Mouse (Mus musculus) limb, embryonic 10.5 days (tissue): ENCODE data around the gene Cpd. TPM values are rescaled to one million over a fixed set of nuclear protein-coding genes. Genes with fewer than 3 reads are reported as not detected.

Experiments used
- DNase-seq: peaks from one replicate; pipeline ENCODE4 v3.0.0-alpha.2; 2017; ENCODE audit warnings: low spot score
- H3K27ac ChIP-seq: fragments of 300-500 bp; sonication (generic); 2 replicates; pipeline ENCODE4 v1.5.1; 2016; ENCODE audit warnings: mild to moderate bottlenecking
- H3K27me3 ChIP-seq: fragments of 300-500 bp; sonication (generic); 2 replicates; pipeline ENCODE4 v1.6.1; 2016; ENCODE audit warnings: low read depth, mild to moderate bottlenecking; ENCODE audit not compliant: poor library complexity, severe bottlenecking
- H3K36me3 ChIP-seq: fragments of 300-500 bp; sonication (generic); 2 replicates; pipeline ENCODE4 v1.6.1; 2016; ENCODE audit warnings: mild to moderate bottlenecking, moderate library complexity
- H3K4me1 ChIP-seq: fragments of 300-500 bp; sonication (generic); 2 replicates; pipeline ENCODE4 v1.6.1; 2016
- H3K4me3 ChIP-seq: fragments of 300-500 bp; sonication (generic); 2 replicates; pipeline ENCODE4 v1.5.1; 2016; ENCODE audit warnings: mild to moderate bottlenecking, moderate library complexity
- H3K9me3 ChIP-seq: fragments of 300-500 bp; sonication (generic); replicated peaks from 2 replicates; pipeline ENCODE4 v1.6.1; 2016; ENCODE audit warnings: mild to moderate bottlenecking
- WGBS: fragments of 180-500 bp; shearing (Covaris S2); methylation state at CpG from one replicate; pipeline ENCODE4 v1.1.7; 2016; 5-methylcytosine and 5-hydroxymethylcytosine counted together
- polyA plus RNA-seq: library from polyadenylated mRNA; unstranded; fragments of >200 nt; fragmentation: Nextera tagmentation; extraction: Ambion mirVana; gene quantifications from 2 replicates; pipeline ENCODE4 v1.2.1, GENCODE M21; 2016

Cpd gene
- polyA plus RNA-seq, 1 experiment from 2014 or later, result 9.2 TPM

- H3K4me3 ChIP-seq, result no peak overlapping the region
- no peak overlapping the region for H3K27ac ChIP-seq
- no peaks in the 10 kb centered on the region for H3K27me3 ChIP-seq
- no peaks in the 10 kb centered on the region for H3K9me3 ChIP-seq
- H3K4me1 ChIP-seq, result no peaks in the 10 kb centered on the region
- H3K36me3 ChIP-seq, result peaks cover 15% of the 10 kb centered on the region
- DNase-seq, result no peak
- 89% methylated on average over 6 of the region's 6 CpGs for WGBS
Measured at GRCm38 (mm10) chr11:76836317-76836716, 10.5 kb downstream of the Cpd start.

- H3K27me3 ChIP-seq, result no peaks in the 10 kb centered on the region
- WGBS, result 84% methylated on average over 5 of the region's 5 CpGs
- H3K36me3 ChIP-seq, result peaks cover 15% of the 10 kb centered on the region
- no peak overlapping the region for H3K27ac ChIP-seq
- H3K4me1 ChIP-seq, result no peaks in the 10 kb centered on the region
- no peak for DNase-seq
- no peak overlapping the region for H3K4me3 ChIP-seq
- no peaks in the 10 kb centered on the region for H3K9me3 ChIP-seq
Measured at GRCm38 (mm10) chr11:76835868-76836267, 10.9 kb downstream of the Cpd start.

GRCm38 (mm10) chr11:76834665-76835064, 12.2 kb downstream of the Cpd start:
- Histone ChIP-seq H3K27me3 (no peaks in the 10 kb centered on the region), H3K9me3 (no peaks in the 10 kb centered on the region), H3K4me1 (no peaks in the 10 kb centered on the region), H3K4me3 (no peak overlapping the region), H3K36me3 (peaks cover 13% of the 10 kb centered on the region), H3K27ac (no peak overlapping the region)
- 92% methylated on average over 1 of the region's 1 CpGs for WGBS
- DNase-seq, result no peak

GRCm38 (mm10) chr11:76824885-76825265, 21.9 kb downstream of the Cpd start:
- Histone ChIP-seq H3K27ac (no peak overlapping the region), H3K27me3 (no peaks in the 10 kb centered on the region), H3K9me3 (no peaks in the 10 kb centered on the region), H3K4me3 (no peak overlapping the region), H3K4me1 (peaks cover 24% of the 10 kb centered on the region), H3K36me3 (no peaks in the 10 kb centered on the region)
- DNase-seq, result no peak
- WGBS, result 88% methylated on average over 9 of the region's 9 CpGs

- no peaks in the 10 kb centered on the region for H3K9me3 ChIP-seq
- no peak for DNase-seq
- H3K4me1 ChIP-seq, result peaks cover 27% of the 10 kb centered on the region
- H3K36me3 ChIP-seq, result no peaks in the 10 kb centered on the region
- H3K27ac ChIP-seq, result no peak overlapping the region
- no peaks in the 10 kb centered on the region for H3K27me3 ChIP-seq
- 86% methylated on average over 7 of the region's 7 CpGs for WGBS
- no peak overlapping the region for H3K4me3 ChIP-seq
Measured at GRCm38 (mm10) chr11:76824238-76824884, 22.5 kb downstream of the Cpd start.

GRCm38 (mm10) chr11:76823641-76824040, 23.2 kb downstream of the Cpd start:
- Histone ChIP-seq H3K9me3 (no peaks in the 10 kb centered on the region), H3K27me3 (no peaks in the 10 kb centered on the region), H3K27ac (no peak overlapping the region), H3K4me3 (no peak overlapping the region), H3K36me3 (no peaks in the 10 kb centered on the region), H3K4me1 (peaks cover 27% of the 10 kb centered on the region)
- DNase-seq, result no peak
- 92% methylated on average over 3 of the region's 3 CpGs for WGBS

GRCm38 (mm10) chr11:76821353-76821752, 25.5 kb downstream of the Cpd start:
- H3K4me1 ChIP-seq, result peaks cover 16% of the 10 kb centered on the region
- no peaks in the 10 kb centered on the region for H3K36me3 ChIP-seq
- WGBS, result 88% methylated on average over 3 of the region's 3 CpGs
- H3K4me3 ChIP-seq, result no peak overlapping the region
- H3K27me3 ChIP-seq, result no peaks in the 10 kb centered on the region
- DNase-seq, result no peak
- no peak overlapping the region for H3K27ac ChIP-seq
- H3K9me3 ChIP-seq, result no peaks in the 10 kb centered on the region

- Histone ChIP-seq H3K4me3 (no peak overlapping the region), H3K4me1 (peaks cover 4% of the 10 kb centered on the region; the same call in 1 of the 2 replicates), H3K27me3 (no peaks in the 10 kb centered on the region), H3K9me3 (no peaks in the 10 kb centered on the region), H3K27ac (no peak overlapping the region), H3K36me3 (peaks cover 9% of the 10 kb centered on the region)
- WGBS, result 87% methylated on average over 3 of the region's 3 CpGs
- no peak for DNase-seq
Measured at GRCm38 (mm10) chr11:76817664-76818063, 29.2 kb downstream of the Cpd start.

- H3K27ac ChIP-seq, result no peak overlapping the region
- no peak for DNase-seq
- WGBS, result 88% methylated on average over 9 of the region's 9 CpGs
- H3K4me3 ChIP-seq, result no peak overlapping the region
- H3K4me1 ChIP-seq, result no peaks in the 10 kb centered on the region
- no peaks in the 10 kb centered on the region for H3K9me3 ChIP-seq
- H3K36me3 ChIP-seq, result peaks cover 45% of the 10 kb centered on the region
- H3K27me3 ChIP-seq, result no peaks in the 10 kb centered on the region
Measured at GRCm38 (mm10) chr11:76810706-76811495, 35.9 kb downstream of the Cpd start.

- DNase-seq, result no peak
- WGBS, result 73% methylated on average over 3 of the region's 3 CpGs
- no peaks in the 10 kb centered on the region for H3K9me3 ChIP-seq
- no peak overlapping the region for H3K4me3 ChIP-seq
- no peak overlapping the region for H3K27ac ChIP-seq
- H3K27me3 ChIP-seq, result no peaks in the 10 kb centered on the region
- H3K36me3 ChIP-seq, result peaks cover 56% of the 10 kb centered on the region
- no peaks in the 10 kb centered on the region for H3K4me1 ChIP-seq
Measured at GRCm38 (mm10) chr11:76809450-76809849, 37.4 kb downstream of the Cpd start.

- DNase-seq, result no peak
- H3K4me1 ChIP-seq, result no peaks in the 10 kb centered on the region
- H3K36me3 ChIP-seq, result peaks cover 57% of the 10 kb centered on the region
- no peaks in the 10 kb centered on the region for H3K9me3 ChIP-seq
- no peak overlapping the region for H3K4me3 ChIP-seq
- no peak overlapping the region for H3K27ac ChIP-seq
- WGBS, result 94% methylated on average over 7 of the region's 7 CpGs
- H3K27me3 ChIP-seq, result no peaks in the 10 kb centered on the region
Measured at GRCm38 (mm10) chr11:76808550-76808949, 38.3 kb downstream of the Cpd start.

- H3K27me3 ChIP-seq, result no peaks in the 10 kb centered on the region
- H3K27ac ChIP-seq, result no peak overlapping the region
- peaks cover 62% of the 10 kb centered on the region for H3K36me3 ChIP-seq
- H3K9me3 ChIP-seq, result no peaks in the 10 kb centered on the region
- no peaks in the 10 kb centered on the region for H3K4me1 ChIP-seq
- H3K4me3 ChIP-seq, result no peak overlapping the region
- DNase-seq, result no peak
- WGBS, result 93% methylated on average over 3 of the region's 3 CpGs
Measured at GRCm38 (mm10) chr11:76807007-76807679, 39.7 kb downstream of the Cpd start.

GRCm38 (mm10) chr11:76806026-76806425, 40.8 kb downstream of the Cpd start:
- no peak for DNase-seq
- no peak overlapping the region for H3K27ac ChIP-seq
- H3K4me1 ChIP-seq, result no peaks in the 10 kb centered on the region
- H3K36me3 ChIP-seq, result peaks cover 66% of the 10 kb centered on the region
- H3K27me3 ChIP-seq, result no peaks in the 10 kb centered on the region
- WGBS, result 77% methylated on average over 4 of the region's 4 CpGs
- no peak overlapping the region for H3K4me3 ChIP-seq
- no peaks in the 10 kb centered on the region for H3K9me3 ChIP-seq
